Mouse (Mus musculus): ENCODE measurements at regions not wholly inside any gene's neighbourhood (a gene's known extent, or its start where the extent isn't known, plus 50 kb on each side); places are given as distances from the start of the nearest gene placed in this dataset.

DNA sequence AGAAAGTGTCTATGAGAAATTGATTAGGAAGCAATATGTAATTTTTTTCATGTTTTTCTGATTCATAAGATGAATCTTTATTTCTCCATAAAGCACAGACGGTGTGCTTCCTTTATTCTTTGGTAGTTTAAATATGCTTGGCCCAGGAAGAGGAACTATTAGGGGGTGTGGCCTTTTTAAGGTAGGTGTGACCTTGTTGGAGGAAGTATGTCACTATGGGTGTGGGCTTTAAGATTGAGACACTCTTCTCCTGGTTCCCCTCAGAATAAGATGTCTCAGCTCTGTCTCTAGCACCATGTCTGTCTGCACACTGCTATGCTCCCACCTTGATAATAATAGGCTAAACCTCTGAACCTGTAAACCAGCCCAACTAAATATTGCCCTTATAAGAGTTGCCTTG lies 54.8 kb upstream of the Ccdc88a start:
- DNase-seq: peak; percentile 40

DNA sequence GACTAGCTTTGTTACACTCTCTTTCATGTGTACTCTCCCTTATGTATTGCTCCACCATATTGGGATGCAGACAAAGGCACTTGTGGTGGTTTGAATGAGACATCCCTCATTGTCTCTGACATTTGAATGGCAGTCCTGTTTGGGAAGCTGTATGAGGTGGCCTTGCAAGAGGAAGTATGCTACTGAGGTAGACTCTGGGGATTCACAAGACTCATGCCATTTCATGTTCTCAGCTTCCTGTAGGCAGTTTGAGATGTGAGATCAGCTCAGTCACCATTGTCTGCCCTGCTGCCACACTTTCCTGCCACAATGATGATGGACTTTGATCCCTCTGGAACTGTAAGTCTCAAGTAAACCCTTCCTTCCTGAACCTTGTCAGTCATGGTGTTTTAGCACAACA lies 62.9 kb upstream of the Ccdc88a start:
- DNase-seq: no peak

GRCm38 (mm10) chr11:29308024-29308598 lies 60.9 kb upstream of the Cfap36 start:
- peak; percentile 29 for DNase-seq

DNA sequence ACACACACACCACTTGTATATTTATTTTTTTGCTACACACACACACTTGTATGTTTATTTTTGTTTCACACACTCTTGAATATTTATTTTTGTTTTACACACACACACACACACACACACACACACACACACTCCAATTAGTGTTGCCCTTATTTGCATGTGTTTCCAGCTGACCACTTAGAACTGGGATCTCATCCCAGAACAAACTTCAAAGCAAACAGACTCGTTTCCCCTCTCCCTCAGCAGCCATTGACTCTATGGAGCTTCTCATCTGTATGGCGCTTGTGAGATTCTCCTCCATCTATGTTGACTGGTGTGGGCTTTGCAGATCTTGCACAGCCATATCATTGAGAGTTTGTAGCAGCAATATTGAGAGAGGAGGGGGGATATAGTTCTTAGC lies 53.3 kb upstream of the Cfap36 start:
- DNase-seq: no peak
